Mouse (Mus musculus) layer of hippocampus, postnatal 25 days (tissue): ENCODE measurements around the gene Esp15. TPM values are rescaled to one million over a fixed set of nuclear protein-coding genes. Genes with fewer than 3 reads are reported as not detected.
"Not testable (repeated sequence)": the region's sequence is repeated elsewhere in the genome, so short reads cannot be mapped to it uniquely, and the experiment has no call there.

Experiments
- DNase-seq, 2 experiments: peaks; one replicate each; pipeline ENCODE4 v3.0.0; 2022; ENCODE audit warnings: mixed read lengths in 2 of 2, low spot score in 1 of 2; ENCODE audit errors: extremely low spot score in 1 of 2
- total RNA-seq, 2 experiments: library from RNA; stranded (reverse); gene quantifications; 2 replicates each; pipeline ENCODE4 v1.2.3; 2021

The Esp15 gene
- total RNA-seq: not detected

DNA sequence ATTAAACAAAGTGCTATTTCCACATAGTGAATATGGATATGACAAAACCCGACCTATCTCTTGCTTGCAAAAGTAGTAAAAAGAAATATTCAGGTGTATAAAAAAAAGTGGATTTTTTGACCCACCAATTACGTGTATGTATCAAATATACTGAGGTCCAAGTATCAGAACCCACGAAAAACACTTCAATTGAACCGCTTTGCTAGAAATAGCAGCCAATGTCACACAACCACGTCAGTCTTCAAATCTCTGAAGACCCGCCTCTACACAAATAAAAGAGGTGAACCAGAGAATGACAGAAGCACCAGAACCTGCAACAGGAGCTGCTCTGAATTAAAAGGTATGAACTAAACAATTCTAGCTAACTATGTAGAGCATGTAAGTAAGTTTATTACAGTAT lies at the start of gene Esp15:
Gene Esp15 (plus strand): TSS at position 301 of the 400 bp plus-strand sequence.
- DNase-seq: not testable (repeated sequence)

DNA sequence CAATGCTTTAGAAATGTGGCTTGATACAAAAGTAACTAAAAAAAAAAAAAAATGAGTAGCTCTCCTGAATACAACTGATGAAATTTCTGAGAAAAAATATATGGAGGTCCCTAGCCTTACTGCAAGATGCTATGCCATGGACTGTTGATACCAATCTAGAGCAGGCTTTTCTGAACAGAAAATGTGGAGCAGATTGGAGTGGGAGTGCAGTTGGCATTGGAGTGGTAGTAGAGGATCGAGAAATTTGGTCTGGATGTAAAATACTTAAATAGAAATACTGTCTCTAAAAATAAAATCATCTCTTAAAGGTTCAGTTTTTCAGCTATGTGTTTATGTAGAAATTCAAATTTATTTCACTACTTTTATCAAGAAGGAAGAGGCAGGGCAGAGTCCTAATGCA lies 49.2 kb upstream of the Esp15 start:
- DNase-seq: no peak

Other genes starting within 250 kb of the Esp15 start
- gene Esp18, start 234.6 kb upstream of the Esp15 start, total RNA-seq: not detected
- gene Esp16, start 104.8 kb upstream of the Esp15 start, total RNA-seq: not detected